Mouse (Mus musculus): ENCODE data around the gene Atp2b1. TPM values are rescaled to one million over a fixed set of nuclear protein-coding genes. Genes with fewer than 3 reads are reported as not detected.

Gene Atp2b1
- total RNA-seq, 1 experiment from 2014 or later: 56.0 TPM

GRCm38 (mm10) chr10:99033830-99034828 lies 119.9 kb downstream of the Atp2b1 start:
- no peak for DNase-seq

GRCm38 (mm10) chr10:99037185-99038065 lies 123.2 kb downstream of the Atp2b1 start:
- no peak for DNase-seq

GRCm38 (mm10) chr10:99038866-99039265 lies 124.7 kb downstream of the Atp2b1 start:
- DNase-seq: no peak

GRCm38 (mm10) chr10:99040171-99040570 lies 126.0 kb downstream of the Atp2b1 start:
- DNase-seq: no peak

GRCm38 (mm10) chr10:99046756-99047550 lies 132.7 kb downstream of the Atp2b1 start:
- DNase-seq: no peak

GRCm38 (mm10) chr10:99047551-99047940 lies 133.3 kb downstream of the Atp2b1 start:
- no peak for DNase-seq

GRCm38 (mm10) chr10:99050093-99050492 lies 135.9 kb downstream of the Atp2b1 start:
- peak; percentile 15 for DNase-seq

GRCm38 (mm10) chr10:99053111-99053510 lies 138.9 kb downstream of the Atp2b1 start:
- no peak for DNase-seq

- no peak for DNase-seq
These were observed 146.4 kb downstream of the Atp2b1 start for GRCm38 (mm10) chr10:99060588-99060987.

- no peak for DNase-seq
These were observed 147.2 kb downstream of the Atp2b1 start for GRCm38 (mm10) chr10:99061418-99061817.

GRCm38 (mm10) chr10:99062546-99062945 lies 148.3 kb downstream of the Atp2b1 start:
- DNase-seq: no peak

Other genes with a start within 250 kb of the Atp2b1 start
- gene Poc1b, start 192.6 kb downstream of the Atp2b1 start, total RNA-seq (2021): 12.7 and 13.1 TPM in 2 replicates
- gene Galnt4, start 193.8 kb downstream of the Atp2b1 start, total RNA-seq (2021): 6.8 and 6.9 TPM in 2 replicates
- not detected in 2 replicates for gene Phxr2, start 211.9 kb downstream of the Atp2b1 start, total RNA-seq (2021)

All from adrenal gland, postnatal 14 days (tissue).